Mouse (Mus musculus) stomach, postnatal 0 days (tissue): ENCODE measurements around the gene Aco2. TPM values are rescaled to one million over a fixed set of nuclear protein-coding genes. Genes with fewer than 3 reads are reported as not detected.

Source experiments
- ATAC-seq: fragments of 200-750 bp; cut with Nextera tagmentation; 2 replicates; pipeline ENCODE4 v1.8.0; 2017; ENCODE audit not compliant: low FRiP score, low TSS enrichment
- DNase-seq: peaks from one replicate; pipeline ENCODE4 v3.0.0-alpha.2; 2016; ENCODE audit warnings: low spot score
- H3K27ac ChIP-seq: fragments of 300-500 bp; sonication (generic); replicated peaks from 2 replicates; pipeline ENCODE4 v1.5.1; 2014; ENCODE audit warnings: mild to moderate bottlenecking, control low read depth
- H3K27me3 ChIP-seq: fragments of 300-500 bp; sonication (generic); 2 replicates; pipeline ENCODE4 v1.6.1; 2014; ENCODE audit warnings: low read length; ENCODE audit not compliant: control insufficient read depth, insufficient read depth
- H3K36me3 ChIP-seq: fragments of 300-500 bp; sonication (generic); 2 replicates; pipeline ENCODE4 v1.6.1; 2014; ENCODE audit warnings: low read length, mixed read lengths; ENCODE audit not compliant: control insufficient read depth, insufficient read depth
- H3K4me1 ChIP-seq: fragments of 300-500 bp; sonication (generic); replicated peaks from 2 replicates; pipeline ENCODE4 v1.6.1; 2014; ENCODE audit warnings: antibody characterized with exemption; ENCODE audit not compliant: control insufficient read depth, insufficient read depth
- H3K4me2 ChIP-seq: fragments of 300-500 bp; sonication (generic); replicated peaks from 2 replicates; pipeline ENCODE4 v1.6.1; 2014; ENCODE audit warnings: low read depth, mild to moderate bottlenecking, control low read depth, moderate library complexity
- H3K4me3 ChIP-seq: fragments of 300-500 bp; sonication (generic); 2 replicates; pipeline ENCODE4 v1.5.1; 2014; ENCODE audit warnings: low read depth, low read length, control low read depth
- H3K9ac ChIP-seq: fragments of 300-500 bp; sonication (generic); 2 replicates; pipeline ENCODE4 v1.6.1; 2014; ENCODE audit warnings: mild to moderate bottlenecking, low read length, control low read depth, mixed read lengths
- H3K9me3 ChIP-seq: fragments of 300-500 bp; sonication (generic); 2 replicates; pipeline ENCODE4 v1.6.1; 2016; ENCODE audit warnings: low read length; ENCODE audit not compliant: control insufficient read depth
- CTCF ChIP-seq: IDR thresholded peaks from 2 replicates; pipeline ENCODE4 v1.5.1; 2016; ENCODE audit warnings: antibody characterized with exemption, low read depth, mild to moderate bottlenecking, moderate library complexity
- EP300 ChIP-seq: optimal IDR thresholded peaks from 2 replicates; pipeline ENCODE3; 2016; ENCODE audit warnings: antibody characterized with exemption
- WGBS: fragments of 180-500 bp; shearing (Covaris S2); extraction: QIAGEN DNeasy Blood & Tissue Kit; methylation state at CpG from one replicate; pipeline ENCODE4 v1.1.7; 2014; 5-methylcytosine and 5-hydroxymethylcytosine counted together
- polyA plus RNA-seq: library from polyadenylated mRNA; unstranded; fragments of >200 nt; fragmentation: Nextera tagmentation; extraction: Ambion mirVana; gene quantifications from 2 replicates; pipeline ENCODE4 v1.2.1, GENCODE M21; 2015

Aco2 gene
- polyA plus RNA-seq, 1 experiment from 2014 or later = 130 TPM

DNA sequence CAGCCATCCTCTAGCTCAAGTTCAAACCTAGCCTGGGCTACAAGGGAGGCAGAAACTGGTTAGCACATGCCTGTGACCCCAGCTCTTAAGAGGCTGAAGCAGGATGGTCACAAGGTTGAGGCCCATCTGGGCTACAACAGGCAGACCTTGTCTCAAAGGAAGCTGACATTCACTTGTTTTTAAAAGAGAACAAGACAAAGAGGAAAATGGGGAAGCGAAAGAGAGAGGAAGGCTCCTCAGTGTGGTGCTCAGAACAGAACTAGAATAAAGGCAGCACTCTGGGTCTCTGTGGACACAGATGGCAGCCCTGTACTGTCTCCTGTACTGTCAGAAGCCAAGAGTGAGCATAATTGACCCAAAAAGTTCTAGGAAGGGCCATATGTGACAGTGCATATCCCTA is 61.9 kb downstream of the Aco2 start:
- H3K4me1 ChIP-seq = peaks cover 2% of the 10 kb centered on the region; the same call in 1 of the 2 replicates
- DNase-seq (no peak), ATAC-seq (no peak)
- WGBS = 89% methylated on average over 1 of the region's 1 CpGs
- no peak overlapping the region for H3K4me2 ChIP-seq
- H3K27me3 ChIP-seq = no peaks in the 10 kb centered on the region
- TF ChIP-seq CTCF (no peak), EP300 (no peak)
- H3K9ac ChIP-seq = no peak overlapping the region
- no peaks in the 10 kb centered on the region for H3K36me3 ChIP-seq
- no peak overlapping the region for H3K27ac ChIP-seq
- no peaks in the 10 kb centered on the region for H3K9me3 ChIP-seq
- no peak overlapping the region for H3K4me3 ChIP-seq

DNA sequence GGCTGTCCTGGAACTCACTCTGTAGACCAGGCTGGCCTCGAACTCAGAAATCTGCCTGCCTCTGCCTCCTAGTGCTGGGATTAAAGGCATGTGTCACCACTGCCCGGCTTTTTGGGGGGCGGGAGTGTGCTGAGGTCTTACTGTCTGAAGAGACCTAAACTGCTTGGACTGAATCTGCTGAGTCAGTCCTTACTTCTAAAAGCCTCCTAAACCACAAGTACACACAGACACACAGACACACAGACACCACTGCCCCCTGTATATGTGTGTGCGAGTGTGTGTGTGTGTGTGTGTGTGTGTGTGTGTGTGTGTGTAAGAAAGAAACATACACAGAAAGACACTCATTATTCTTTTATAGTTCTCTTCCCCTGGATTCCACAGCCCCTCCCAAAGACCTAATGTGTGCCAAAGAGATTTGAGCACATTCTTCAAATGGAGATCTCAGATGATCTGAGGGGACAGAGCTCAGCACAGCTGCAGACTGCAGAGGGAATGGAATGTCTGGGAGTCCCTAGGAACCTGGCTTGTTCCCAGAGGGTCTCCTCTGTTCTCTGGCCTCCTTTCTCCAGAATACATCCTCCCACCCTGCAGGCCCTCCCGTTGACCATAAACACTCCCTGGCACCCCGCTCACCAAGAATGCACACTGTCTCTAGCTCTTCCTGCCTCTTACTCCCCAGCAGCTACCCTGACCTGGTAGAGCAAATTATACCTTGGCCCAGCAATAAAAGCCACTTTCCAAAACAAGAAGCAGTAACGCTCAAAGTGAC is 63.9 kb downstream of the Aco2 start:
- Histone ChIP-seq H3K9ac (no peak overlapping the region), H3K36me3 (no peaks in the 10 kb centered on the region), H3K4me3 (peak overlapping the region; percentile 47), H3K4me1 (peaks cover 2% of the 10 kb centered on the region; the same call in 1 of the 2 replicates), H3K27ac (peak overlapping the region; percentile 78), H3K4me2 (peak overlapping the region; percentile 60), H3K9me3 (no peaks in the 10 kb centered on the region), H3K27me3 (no peaks in the 10 kb centered on the region)
- 42% methylated on average over 7 of the region's 7 CpGs for WGBS
- ATAC-seq = peak; percentile 30
- TF ChIP-seq CTCF (no peak), EP300 (no peak)
- no peak for DNase-seq

DNA sequence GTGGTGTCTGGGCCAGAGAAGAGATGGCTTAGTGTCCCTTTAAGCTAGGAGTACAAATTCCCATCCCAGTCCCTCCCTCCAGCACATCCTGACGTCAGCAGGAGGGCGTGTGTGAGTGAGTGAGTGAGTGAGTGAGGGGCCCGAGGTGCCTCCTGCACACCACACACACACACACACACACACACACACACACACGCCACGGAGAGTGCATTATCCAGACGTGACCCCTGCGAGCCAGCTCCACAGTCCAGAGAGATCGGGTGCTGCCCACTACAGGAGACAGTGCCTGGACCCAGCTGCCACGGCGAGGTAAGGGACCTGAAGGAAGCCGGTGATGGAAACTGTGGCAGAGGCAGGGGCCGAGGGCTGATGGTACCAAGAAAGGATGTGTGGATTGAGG is 64.6 kb downstream of the Aco2 start, which contains the start of gene Csdc2:
Csdc2 (plus strand) TSS at position 81 of the 400 bp plus-strand sequence.
- TF ChIP-seq CTCF (peak; percentile 49), EP300 (no peak)

DNA sequence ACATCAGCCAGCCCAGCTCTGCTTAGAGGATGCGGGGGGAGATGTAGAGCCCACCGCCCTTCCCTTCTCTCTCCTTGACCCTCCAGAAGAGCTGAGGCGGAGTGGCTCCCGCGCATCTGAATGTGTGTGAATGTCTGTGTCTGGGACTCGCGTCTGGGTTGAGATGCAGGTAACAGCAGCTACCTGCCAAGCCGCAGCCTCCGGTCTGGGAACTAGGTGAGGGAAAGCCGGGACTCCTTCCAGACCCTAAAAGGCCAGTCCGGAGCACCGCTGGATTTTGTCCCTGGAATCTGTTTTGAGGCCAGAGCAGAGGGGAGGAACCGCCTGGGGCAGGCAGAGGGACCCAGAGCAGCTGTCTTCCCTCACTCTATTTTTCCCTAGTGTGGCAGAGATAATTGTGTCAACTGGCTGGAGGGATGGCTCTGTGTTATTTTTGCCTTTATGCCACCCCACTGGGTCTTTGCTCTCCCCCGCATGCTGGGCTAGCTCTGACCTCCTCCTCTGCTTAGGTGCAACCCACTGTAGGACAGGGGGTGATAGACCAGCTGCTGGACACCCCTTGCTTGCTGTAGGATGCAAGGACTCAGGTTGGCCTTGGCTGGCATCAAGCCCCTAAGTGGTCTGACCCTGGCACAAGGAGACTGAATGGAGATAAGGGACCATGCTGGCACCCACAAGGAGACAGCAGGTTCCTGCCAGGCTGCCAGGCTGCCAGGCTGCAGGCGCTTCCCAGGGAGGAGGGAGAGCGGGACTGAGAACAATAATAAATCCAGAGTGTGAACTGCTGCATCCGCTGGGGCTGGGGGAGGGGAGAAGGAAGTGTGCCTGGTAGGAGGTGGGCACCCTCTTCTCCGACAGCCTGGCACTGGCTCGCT is 65.2 kb downstream of the Aco2 start:
- H3K27ac ChIP-seq = peak overlapping the region; percentile 78
- H3K4me2 ChIP-seq = peak overlapping the region; percentile 60
- peak overlapping the region; percentile 59 for H3K9ac ChIP-seq
- TF ChIP-seq CTCF (no peak), EP300 (no peak)
- H3K36me3 ChIP-seq = no peaks in the 10 kb centered on the region
- WGBS = 11% methylated on average over 19 of the region's 19 CpGs
- no peak for ATAC-seq
- H3K4me1 ChIP-seq = peaks cover 2% of the 10 kb centered on the region; the same call in 1 of the 2 replicates
- H3K27me3 ChIP-seq = no peaks in the 10 kb centered on the region
- H3K9me3 ChIP-seq = no peaks in the 10 kb centered on the region
- peak overlapping the region; percentile 47 for H3K4me3 ChIP-seq
- no peak for DNase-seq

More for the DNA sequence above, 64.6 kb downstream of the Aco2 start, which contains the start of gene Csdc2:
- Histone ChIP-seq H3K27ac (peak within 1 kb of the TSS; percentile 78), H3K9ac (peak within 1 kb of the TSS; percentile 59), H3K9me3 (no peaks in the 10 kb centered on the region), H3K4me1 (peaks cover 2% of the 10 kb centered on the region; the same call in 1 of the 2 replicates), H3K4me2 (peak within 1 kb of the TSS; percentile 60), H3K36me3 (no peaks in the 10 kb centered on the region), H3K27me3 (no peaks in the 10 kb centered on the region), H3K4me3 (peak within 1 kb of the TSS; percentile 47)
- ATAC-seq (peak; percentile 48), DNase-seq (peak; percentile 55)
- WGBS = 2% methylated on average over 12 of the region's 12 CpGs

DNA sequence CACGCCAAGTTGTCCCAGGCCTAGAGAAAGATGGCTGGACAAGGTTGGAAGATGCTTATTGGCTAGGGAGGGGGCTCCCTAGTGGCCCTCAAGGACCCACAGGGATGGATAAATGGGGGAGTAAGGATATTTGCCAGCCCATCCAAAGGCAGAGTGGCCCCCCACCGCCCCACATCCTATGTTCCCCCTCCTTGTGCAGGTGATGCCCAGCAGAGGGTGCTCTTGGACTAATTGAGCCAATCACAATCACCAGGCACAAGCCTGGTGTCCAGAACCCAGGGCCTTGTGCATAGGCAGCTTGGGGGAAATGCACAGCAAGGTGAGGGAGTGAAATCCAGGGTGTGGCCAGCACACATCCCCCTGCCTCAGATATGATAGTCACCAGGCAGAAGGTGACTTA is 66.1 kb downstream of the Aco2 start:
- no peak overlapping the region for H3K4me3 ChIP-seq
- 37% methylated on average over 2 of the region's 2 CpGs for WGBS
- TF ChIP-seq CTCF (peak; percentile 81), EP300 (no peak)

More for the DNA sequence above, 66.1 kb downstream of the Aco2 start:
- no peaks in the 10 kb centered on the region for H3K36me3 ChIP-seq
- no peaks in the 10 kb centered on the region for H3K9me3 ChIP-seq
- H3K9ac ChIP-seq = no peak overlapping the region
- ATAC-seq (no peak), DNase-seq (peak; percentile 54)
- H3K4me2 ChIP-seq = no peak overlapping the region
- no peak overlapping the region for H3K27ac ChIP-seq
- no peaks in the 10 kb centered on the region for H3K27me3 ChIP-seq
- peaks cover 2% of the 10 kb centered on the region; the same call in 1 of the 2 replicates for H3K4me1 ChIP-seq
